Mouse (Mus musculus) CH12.LX (cell line): ENCODE results near the gene Gramd1b. TPM values are rescaled to one million over a fixed set of nuclear protein-coding genes. Genes with fewer than 3 reads are reported as not detected.

Source experiments
- DNase-seq: peaks from one replicate; pipeline ENCODE4 v3.0.0-alpha.2; 2013; ENCODE audit errors: extremely low read depth
- H3K27ac ChIP-seq: 2 replicates; pipeline ENCODE4 v1.5.1; 2012; ENCODE audit warnings: low read depth, mild to moderate bottlenecking, control low read depth, moderate library complexity; ENCODE audit not compliant: insufficient read depth
- H3K27me3 ChIP-seq: replicated peaks from 2 replicates; pipeline ENCODE3; 2012; ENCODE audit warnings: inconsistent platforms
- H3K36me3 ChIP-seq, 2 experiments: replicated peaks in 1 of 2; 2 replicates each; pipeline versions ENCODE3 to v1.6.1; 2012; ENCODE audit warnings: inconsistent platforms in 1 of 2, low read length in 1 of 2, mild to moderate bottlenecking in 1 of 2, mixed read lengths in 1 of 2, moderate library complexity in 1 of 2; ENCODE audit not compliant: control insufficient read depth in 1 of 2, insufficient read depth in 1 of 2
- H3K4me1 ChIP-seq, 2 experiments: 2 replicates each; pipeline ENCODE4 v1.6.1; 2012; ENCODE audit warnings: inconsistent platforms in 1 of 2, moderate library complexity in 1 of 2; ENCODE audit not compliant: insufficient read depth in 2 of 2, control insufficient read depth in 1 of 2
- H3K4me2 ChIP-seq: 2 replicates; pipeline ENCODE4 v1.6.1; 2012; ENCODE audit warnings: low read depth, mild to moderate bottlenecking, control low read depth; ENCODE audit not compliant: poor library complexity, insufficient read depth, severe bottlenecking
- H3K4me3 ChIP-seq, 3 experiments: fragments of 150-350 bp in 1 of 3; sonication (generic) in 1 of 3; replicated peaks in 1 of 3; 2 replicates each; pipeline versions ENCODE3 to v1.5.1; 2011 to 2012; ENCODE audit warnings: low read depth in 2 of 3, low read length in 2 of 3, mild to moderate bottlenecking in 2 of 3, moderate library complexity in 2 of 3, control low read depth in 1 of 3, improper control_type of control experiment in 1 of 3, inconsistent platforms in 1 of 3, mixed read lengths in 1 of 3; ENCODE audit not compliant: poor library complexity in 1 of 3
- H3K79me2 ChIP-seq: replicated peaks from 2 replicates; pipeline ENCODE4 v1.6.1; 2012; ENCODE audit warnings: mild to moderate bottlenecking, moderate library complexity; ENCODE audit not compliant: control insufficient read depth, poor library complexity, insufficient read depth, severe bottlenecking; ENCODE audit errors: extremely low read depth
- H3K9ac ChIP-seq: 2 replicates; pipeline ENCODE4 v1.6.1; 2012; ENCODE audit warnings: low read depth, mild to moderate bottlenecking, control low read depth, moderate library complexity; ENCODE audit not compliant: insufficient read depth
- H3K9me3 ChIP-seq: replicated peaks from 2 replicates; pipeline ENCODE3; 2012; ENCODE audit warnings: low read length, inconsistent platforms, mixed read lengths
- BHLHE40 ChIP-seq: IDR thresholded peaks from 2 replicates; pipeline ENCODE4 v1.6.1; 2011; ENCODE audit warnings: mild to moderate bottlenecking, low read depth, low read length, improper control_type of control experiment
- CHD1 ChIP-seq: IDR thresholded peaks from 2 replicates; pipeline ENCODE4 v1.6.1; 2012; ENCODE audit warnings: low read depth, low read length, improper control_type of control experiment, inconsistent platforms
- CHD2 ChIP-seq: IDR thresholded peaks from 2 replicates; pipeline ENCODE4 v1.6.1; 2011; ENCODE audit warnings: low read length, improper control_type of control experiment
- CTCF ChIP-seq, 2 experiments: IDR thresholded peaks in 1 of 2; conservative IDR thresholded peaks in 1 of 2; 2 replicates each; pipeline ENCODE4 v1.5.1; 2011 to 2012; ENCODE audit warnings: low read depth in 2 of 2, low read length in 2 of 2, improper control_type of control experiment in 1 of 2, inconsistent platforms in 1 of 2, mild to moderate bottlenecking in 1 of 2, moderate library complexity in 1 of 2
- E2F4 ChIP-seq: IDR thresholded peaks from 2 replicates; pipeline ENCODE4 v1.6.1; 2011; ENCODE audit warnings: low read depth, low read length, improper control_type of control experiment; ENCODE audit not compliant: insufficient replicate concordance
- ELF1 ChIP-seq: IDR thresholded peaks from 2 replicates; pipeline ENCODE4 v1.6.1; 2014; ENCODE audit warnings: low read depth, mild to moderate bottlenecking, inconsistent platforms, low read length, improper control_type of control experiment
- EP300 ChIP-seq: IDR thresholded peaks from 2 replicates; pipeline ENCODE4 v1.6.1; 2011; ENCODE audit warnings: low read length, improper control_type of control experiment
- ETS1 ChIP-seq: conservative IDR thresholded peaks from 2 replicates; pipeline ENCODE4 v1.6.1; 2012; ENCODE audit warnings: low read depth, mild to moderate bottlenecking, inconsistent platforms, low read length, improper control_type of control experiment, moderate library complexity
- GABPA ChIP-seq: IDR thresholded peaks from 2 replicates; pipeline ENCODE4 v1.6.1; 2012; ENCODE audit warnings: low read depth, low read length, improper control_type of control experiment, inconsistent platforms; ENCODE audit not compliant: insufficient replicate concordance
- HCFC1 ChIP-seq: IDR thresholded peaks from 2 replicates; pipeline ENCODE4 v1.6.1; 2012; ENCODE audit warnings: low read depth, mild to moderate bottlenecking, inconsistent platforms, low read length, improper control_type of control experiment
- IRF4 ChIP-seq: IDR thresholded peaks from 2 replicates; pipeline ENCODE4 v1.6.1; 2014; ENCODE audit warnings: low read depth, mild to moderate bottlenecking, inconsistent platforms, low read length, improper control_type of control experiment
- JUN ChIP-seq: IDR thresholded peaks from 2 replicates; pipeline ENCODE4 v1.6.1; 2011; ENCODE audit warnings: low read depth, mild to moderate bottlenecking, low read length, improper control_type of control experiment, moderate library complexity; ENCODE audit not compliant: insufficient read depth
- JUND ChIP-seq: conservative IDR thresholded peaks from 2 replicates; pipeline ENCODE4 v1.6.1; 2011; ENCODE audit warnings: low read depth, low read length, improper control_type of control experiment
- KAT2A ChIP-seq: IDR thresholded peaks from 2 replicates; pipeline ENCODE4 v1.6.1; 2012; ENCODE audit warnings: low read length, improper control_type of control experiment, inconsistent platforms; ENCODE audit not compliant: insufficient replicate concordance
- MAFK ChIP-seq: IDR thresholded peaks from 2 replicates; pipeline ENCODE4 v1.6.1; 2011; ENCODE audit warnings: low read length, improper control_type of control experiment; ENCODE audit not compliant: insufficient replicate concordance
- MAX ChIP-seq: IDR thresholded peaks from 2 replicates; pipeline ENCODE4 v1.6.1; 2011; ENCODE audit warnings: low read length, improper control_type of control experiment
- MAZ ChIP-seq: IDR thresholded peaks from 2 replicates; pipeline ENCODE4 v1.6.1; 2012; ENCODE audit warnings: low read depth, mild to moderate bottlenecking, inconsistent platforms, low read length, improper control_type of control experiment, moderate library complexity
- MEF2A ChIP-seq: IDR thresholded peaks from 2 replicates; pipeline ENCODE4 v1.6.1; 2014; ENCODE audit warnings: low read depth, mild to moderate bottlenecking, inconsistent platforms, low read length, improper control_type of control experiment, borderline replicate concordance
- MXI1 ChIP-seq: IDR thresholded peaks from 2 replicates; pipeline ENCODE4 v1.6.1; 2011; ENCODE audit warnings: mild to moderate bottlenecking, low read depth, low read length, improper control_type of control experiment
- MYC ChIP-seq: IDR thresholded peaks from 2 replicates; pipeline ENCODE4 v1.6.1; 2011; ENCODE audit warnings: low read depth, mild to moderate bottlenecking, improper control_type of control experiment, low read length
- NELFE ChIP-seq: IDR thresholded peaks from 2 replicates; pipeline ENCODE4 v1.6.1; 2011; ENCODE audit warnings: low read depth, low read length, improper control_type of control experiment
- NRF1 ChIP-seq: IDR thresholded peaks from 2 replicates; pipeline ENCODE4 v1.6.1; 2014; ENCODE audit warnings: low read depth, mild to moderate bottlenecking, inconsistent platforms, low read length, improper control_type of control experiment, moderate library complexity
- PAX5 ChIP-seq: IDR thresholded peaks from 2 replicates; pipeline ENCODE4 v1.6.1; 2012; ENCODE audit warnings: low read length, inconsistent platforms, mixed read lengths
- POLR2A ChIP-seq: IDR thresholded peaks from 2 replicates; pipeline ENCODE4 v1.6.1; 2011; ENCODE audit warnings: low read depth, mild to moderate bottlenecking, improper control_type of control experiment, low read length
- POLR2AphosphoS2 ChIP-seq: IDR thresholded peaks from 2 replicates; pipeline ENCODE4 v1.6.1; 2011; ENCODE audit warnings: low read depth, low read length, improper control_type of control experiment
- RAD21 ChIP-seq: IDR thresholded peaks from 2 replicates; pipeline ENCODE4 v1.6.1; 2011; ENCODE audit warnings: low read depth, mild to moderate bottlenecking, low read length, improper control_type of control experiment, moderate library complexity
- RCOR1 ChIP-seq: conservative IDR thresholded peaks from 2 replicates; pipeline ENCODE4 v1.6.1; 2012; ENCODE audit warnings: low read depth, mild to moderate bottlenecking, inconsistent platforms, low read length, improper control_type of control experiment
- SIN3A ChIP-seq: IDR thresholded peaks from 2 replicates; pipeline ENCODE4 v1.6.1; 2012; ENCODE audit warnings: low read length, improper control_type of control experiment, inconsistent platforms
- SMC3 ChIP-seq: IDR thresholded peaks from 2 replicates; pipeline ENCODE4 v1.6.1; 2011; ENCODE audit warnings: low read depth, low read length, improper control_type of control experiment
- TBP ChIP-seq: conservative IDR thresholded peaks from 2 replicates; pipeline ENCODE4 v1.6.1; 2011; ENCODE audit warnings: low read depth, low read length, improper control_type of control experiment
- TCF12 ChIP-seq: IDR thresholded peaks from 2 replicates; pipeline ENCODE4 v1.6.1; 2014; ENCODE audit warnings: low read depth, mild to moderate bottlenecking, inconsistent platforms, low read length, improper control_type of control experiment
- UBTF ChIP-seq: IDR thresholded peaks from 2 replicates; pipeline ENCODE4 v1.6.1; 2012; ENCODE audit warnings: low read depth, mild to moderate bottlenecking, inconsistent platforms, low read length, improper control_type of control experiment, moderate library complexity
- USF1 ChIP-seq: IDR thresholded peaks from 2 replicates; pipeline ENCODE4 v1.6.1; 2014; ENCODE audit warnings: low read depth, mild to moderate bottlenecking, inconsistent platforms, low read length, improper control_type of control experiment
- USF2 ChIP-seq: conservative IDR thresholded peaks from 2 replicates; pipeline ENCODE4 v1.6.1; 2011; ENCODE audit warnings: low read depth, low read length, improper control_type of control experiment
- ZC3H11A ChIP-seq: IDR thresholded peaks from 2 replicates; pipeline ENCODE4 v1.6.1; 2012; ENCODE audit warnings: low read depth, mild to moderate bottlenecking, inconsistent platforms, low read length, improper control_type of control experiment
- ZKSCAN1 ChIP-seq: IDR thresholded peaks from 2 replicates; pipeline ENCODE4 v1.6.1; 2012; ENCODE audit warnings: low read depth, inconsistent platforms, low read length, improper control_type of control experiment, borderline replicate concordance
- ZMIZ1 ChIP-seq: IDR thresholded peaks from 2 replicates; pipeline ENCODE4 v1.6.1; 2012; ENCODE audit warnings: low read depth, mild to moderate bottlenecking, inconsistent platforms, low read length, improper control_type of control experiment
- ZNF384 ChIP-seq: IDR thresholded peaks from 2 replicates; pipeline ENCODE4 v1.6.1; 2012; ENCODE audit warnings: low read depth, low read length, improper control_type of control experiment, inconsistent platforms
- dilution Hi-C: fragments of 300-500 bp; cut with MboI; formaldehyde crosslinking; loops from 2 replicates; pipeline ENCODE4 v1.14.3; 2020; ENCODE audit warnings: low sequenced_read_pairs; ENCODE audit not compliant: extremely low pct_unique_long_range_greater_than_20kb, extremely low pct_ligation_motif_present
- in situ Hi-C: fragments of 300-500 bp; cut with MboI; formaldehyde crosslinking; loops from 3 replicates; pipeline ENCODE4 v1.14.3; 2019; ENCODE audit warnings: low sequenced_read_pairs, low pct_ligation_motif_present, low pct_unique_long_range_greater_than_20kb, mixed read lengths
- polyA plus RNA-seq: library from polyadenylated mRNA; unstranded; fragments of >175 nt; gene quantifications from 2 replicates; pipeline ENCODE4 v1.2.1, GENCODE M21; 2012; ENCODE audit warnings: low read depth; ENCODE audit not compliant: insufficient read length
- total RNA-seq, 2 experiments: library from RNA; depleted of rRNA; stranded (reverse); fragments of 300-350 nt in 1 of 2; fragments of >200 nt in 1 of 2; gene quantifications; 2 replicates each; pipeline ENCODE4 v1.2.3; 2012 to 2014

Gramd1b gene
- total and polyA plus RNA-seq, 3 experiments = 13.3 to 40.8 (median 16.7) TPM

DNA sequence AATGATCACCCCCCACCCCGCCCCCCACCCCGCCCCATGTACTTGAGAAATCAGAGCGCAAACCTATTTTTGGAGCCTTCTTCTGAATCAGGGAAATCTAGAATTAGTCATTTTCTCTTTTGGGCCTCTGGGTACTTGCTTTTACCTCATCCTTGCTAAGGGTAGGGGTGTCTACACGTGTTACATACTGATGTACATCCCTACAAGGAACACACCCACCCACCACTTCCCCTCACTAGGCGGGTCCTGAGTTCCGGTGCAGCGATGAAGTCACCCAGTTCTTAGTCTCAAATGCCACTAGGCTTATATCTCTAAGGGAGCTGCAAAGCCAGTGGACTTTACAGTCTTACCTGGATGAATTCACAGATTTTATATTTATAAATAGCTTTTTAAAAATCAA is 187.4 kb downstream of the Gramd1b start:
- TF ChIP-seq USF2 (no peak), BHLHE40 (peak; percentile 88), NELFE (no peak), ETS1 (peak; percentile 88), TBP (no peak; the same call in 1 of the 2 replicates), SMC3 (no peak), GABPA (no peak), TCF12 (0 out of 2 replicates have a peak, but pooled peaks have one; percentile 33), MXI1 (peak; percentile 94), HCFC1 (peak; percentile 45), ZKSCAN1 (no peak), USF1 (no peak), IRF4 (no peak), CTCF (conservative IDR thresholded peaks at IDR 0.05 in 1 of 2, IDR thresholded peaks at IDR 0.05 in 1 of 2; ENCODE audit: low read depth in 2 of 2, low read length in 2 of 2) (no peak), POLR2AphosphoS2 (no peak), RCOR1 (no peak), ZNF384 (no peak), SIN3A (peak; percentile 86), ELF1 (no peak), KAT2A (no peak), JUND (peak; percentile 16; the same call in 1 of the 2 replicates), EP300 (peak; percentile 42; the same call in 1 of the 2 replicates), MYC (peak; percentile 83), JUN (peak; percentile 48), PAX5 (no peak), UBTF (no peak), RAD21 (no peak), CHD2 (no peak), E2F4 (no peak), MEF2A (peak; percentile 93), NRF1 (no peak), POLR2A (peak; percentile 34; the same call in 1 of the 2 replicates), MAZ (no peak), MAX (peak; percentile 85), MAFK (0 out of 2 replicates have a peak, but pooled peaks have one; percentile 10), CHD1 (no peak; the same call in 1 of the 2 replicates), ZMIZ1 (peak; percentile 33; the same call in 1 of the 2 replicates), ZC3H11A (no peak)
- no peaks in the 10 kb centered on the region for H3K27me3 ChIP-seq
- H3K27ac ChIP-seq = no peak overlapping the region; the same call in 1 of the 2 replicates
- peak overlapping the region; percentile 47 to 50 (median 49) for H3K4me3 ChIP-seq
- peak overlapping the region; percentile 96 for H3K4me2 ChIP-seq
- in situ Hi-C loops (no loop called here), dilution Hi-C loops (no loop called here)
- peak; percentile 84 for DNase-seq
- no peaks in the 10 kb centered on the region for H3K9me3 ChIP-seq
- H3K4me1 ChIP-seq = peaks cover 21 to 70% of the 10 kb centered on the region in 2 experiments
- H3K79me2 ChIP-seq = no peaks in the 10 kb centered on the region; the same call in 1 of the 2 replicates
- peaks cover 0 to 26% of the 10 kb centered on the region in 2 experiments for H3K36me3 ChIP-seq
- peak overlapping the region; percentile 60; the same call in 1 of the 2 replicates for H3K9ac ChIP-seq
